Mouse (Mus musculus) neutrophil, adult 65 days (primary cell): ENCODE data around the gene Ctag2. TPM values are rescaled to one million over a fixed set of nuclear protein-coding genes. Genes with fewer than 3 reads are reported as not detected.

Experiments
- total RNA-seq: library from RNA; stranded (reverse); gene quantifications from 2 replicates; pipeline ENCODE4 v1.2.4, GENCODE M21; 2023

The Ctag2 gene
- total RNA-seq = not detected in 2 replicates

DNA sequence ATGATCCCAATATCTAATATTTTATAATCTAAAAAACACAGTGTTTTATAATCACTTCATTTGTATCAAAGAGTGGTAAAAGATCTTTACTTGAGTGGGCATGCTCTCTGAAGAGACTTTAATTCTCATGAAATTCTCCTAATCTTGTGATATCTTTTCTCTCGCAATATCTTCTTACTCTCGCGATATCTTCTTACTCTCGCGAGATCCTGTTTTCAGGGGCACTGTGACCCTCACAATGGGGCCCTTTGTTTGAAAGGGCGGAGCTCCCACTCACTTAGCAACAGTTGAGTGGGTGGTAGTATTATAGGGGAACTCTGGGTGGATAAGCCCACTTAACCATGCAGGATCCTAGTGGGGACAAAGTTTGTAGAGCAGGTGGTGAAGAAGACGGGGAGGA, at the start of gene Ctag2:
Ctag2 (plus strand) TSS at position 301 of the 400 bp plus-strand sequence.

